11 mouse cellular contexts compared by ENCODE assay signal in the genomic region with DNA sequence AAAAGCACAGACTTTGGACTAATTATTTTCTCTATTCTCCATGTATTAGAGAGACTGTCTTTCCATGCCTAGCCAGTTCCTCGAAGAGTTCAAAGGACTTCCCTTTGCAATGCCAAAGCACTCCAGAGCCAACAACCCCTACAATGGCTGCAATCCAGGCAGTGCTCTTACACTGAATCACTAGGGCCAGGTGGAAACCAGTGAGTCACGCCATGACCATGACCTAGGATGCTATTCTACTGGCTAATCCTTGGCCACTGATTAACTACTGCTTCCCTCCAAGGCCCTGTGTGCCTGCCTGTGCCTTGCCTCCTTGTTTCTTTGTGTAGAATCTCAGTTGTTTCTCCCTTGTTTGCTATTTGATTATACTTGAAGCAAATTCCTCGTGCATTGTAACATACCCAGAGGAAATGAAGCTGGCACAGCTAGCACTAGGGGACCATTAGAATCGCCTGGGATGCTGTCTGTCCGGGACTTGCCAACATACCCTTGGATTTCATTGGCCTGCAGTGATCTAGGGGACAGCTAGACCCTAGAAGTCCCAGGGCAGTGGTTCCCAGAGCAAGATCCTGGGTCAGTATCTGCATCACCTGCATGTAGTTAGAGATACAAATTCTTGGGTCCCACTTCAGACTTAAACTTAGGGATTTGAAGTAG. TPM values are rescaled to one million over a fixed set of nuclear protein-coding genes. Genes with fewer than 3 reads are reported as not detected.
DNase-seq lines count a peak whose midpoint lies in the region; ATAC-seq and TF ChIP-seq lines count a peak whose summit lies in the region.
"Had no signal": no experiment of that assay in that cellular context is flagged by ENCODE, and none has a peak within 500 bp of the region (broad histone marks: within the 10 kb centered on the region; RNA-seq: fewer than 3 reads in every experiment).

No protein-coding gene starts in this region.

- no peak overlapping the region for H3K4me2 ChIP-seq in forebrain, embryonic 14.5 days (ENCODE audit: low read length)
- H3K4me2 ChIP-seq: limb, embryonic 12.5 days had no signal

- H3K4me1 ChIP-seq in forebrain, embryonic 14.5 days (ENCODE audit: control insufficient read depth, insufficient read depth, low read length) = no peaks in the 10 kb centered on the region

- no peaks in the 10 kb centered on the region for H3K27me3 ChIP-seq in forebrain, embryonic 14.5 days (replicated peaks; ENCODE audit: control insufficient read depth, insufficient read depth, low read length)
- H3K27me3 ChIP-seq: limb, embryonic 12.5 days had no signal

- H3K27ac ChIP-seq in left cerebral cortex, adult 2 months = peak overlapping the region; percentile 56
- no peak overlapping the region for H3K27ac ChIP-seq in forebrain, embryonic 14.5 days (ENCODE audit: low read depth, low read length)
- H3K27ac ChIP-seq: limb, embryonic 12.5 days had no signal

- peaks cover 26% of the 10 kb centered on the region for H3K36me3 ChIP-seq in forebrain, embryonic 14.5 days (ENCODE audit: control insufficient read depth, insufficient read depth, low read length)

- DNase-seq in left cerebral cortex, adult 2 months (ENCODE audit: extremely low spot score in 1 of 2, low spot score in 2 of 2) = no peak
- DNase-seq in left cerebral cortex, postnatal 10 days (ENCODE audit: extremely low spot score in 1 of 2, low spot score in 2 of 2) = no peak
- DNase-seq in 416B (ENCODE audit: low read depth) = peak; percentile 41
- DNase-seq in adrenal gland, postnatal 25 days = peak; percentile 54
- DNase-seq in kidney, postnatal 10 days = peak; percentile 45
- no peak for DNase-seq in forebrain, embryonic 14.5 days (ENCODE audit: low spot score)
- DNase-seq in gastrocnemius, postnatal 4 days (ENCODE audit: low spot score in 2 of 2) = no peak
- DNase-seq in left cerebral cortex, adult 11 months (ENCODE audit: low spot score) = no peak
- DNase-seq: gastrocnemius, postnatal 10 days had no signal

- no peak for ATAC-seq in forebrain, embryonic 14.5 days

- no peak for TF ChIP-seq CTCF in left cerebral cortex, adult 2 months (IDR thresholded peaks at IDR 0.05)

- no peaks in the 10 kb centered on the region for H3K9me3 ChIP-seq in forebrain, embryonic 14.5 days (replicated peaks; ENCODE audit: control insufficient read depth, low read length)
- H3K9me3 ChIP-seq: limb, embryonic 12.5 days had no signal

- no peak overlapping the region for H3K9ac ChIP-seq in forebrain, embryonic 14.5 days (ENCODE audit: low read length)
- H3K9ac ChIP-seq: limb, embryonic 12.5 days had no signal

- intact Hi-C loops in left cerebral cortex, adult 2 months (cut with DNase I) = no loop called here
- intact Hi-C loops in left cerebral cortex, postnatal 10 days (cut with DNase I) = no loop called here

- 75% methylated on average over 5 of the region's 5 CpGs for WGBS in forebrain, embryonic 14.5 days

- H3K4me3 ChIP-seq in left cerebral cortex, adult 2 months = no peak overlapping the region
- no peak overlapping the region for H3K4me3 ChIP-seq in forebrain, embryonic 14.5 days (ENCODE audit: low read depth, low read length)
- H3K4me3 ChIP-seq: limb, embryonic 12.5 days had no signal

RNA-seq across cellular contexts. Expression of a gene that starts 29.1 kb away (rescaled TPM):
- under 1 TPM; 0.12 to 0.25 TPM for total RNA-seq in left cerebral cortex, adult 2 months (2021)
- total RNA-seq in left cerebral cortex, postnatal 10 days (2021) = under 1 TPM; 0.14 to 0.24 TPM
- not detected in 2 replicates for total RNA-seq in adrenal gland, postnatal 25 days (2021)
- polyA plus RNA-seq in forebrain, embryonic 14.5 days (2014; fragmentation: Nextera tagmentation; extraction: Ambion mirVana) = 0.05 and 0.09 TPM in 2 replicates
- 10 to 100 TPM; 48.3 to 50.8 TPM for total RNA-seq in gastrocnemius, postnatal 4 days (2021)
- polyA plus RNA-seq: urinary bladder, adult 2 months had no signal

Comparison
In these comparisons a context has a peak if more than half of its experiments do, and no peak if none do; other contexts are left out.
1. DNase-seq: peak in 416B (single experiment), adrenal gland, postnatal 25 days (single experiment) and kidney, postnatal 10 days (single experiment); none in left cerebral cortex, adult 2 months (0 of 2), left cerebral cortex, postnatal 10 days (0 of 2), forebrain, embryonic 14.5 days (single experiment), gastrocnemius, postnatal 4 days (0 of 2) and left cerebral cortex, adult 11 months (single experiment).
2. RNA of a gene that starts 29.1 kb away (total RNA-seq): 48.3 to 50.8 TPM in gastrocnemius, postnatal 4 days; 0.12 to 0.25 TPM in left cerebral cortex, adult 2 months, 0.14 to 0.24 TPM in left cerebral cortex, postnatal 10 days and not detected in adrenal gland, postnatal 25 days; every median in the first group is over 10 times any median in the second.